Mouse (Mus musculus): Measurements from ENCODE around the gene Il12rb2. TPM values are rescaled to one million over a fixed set of nuclear protein-coding genes. Genes with fewer than 3 reads are reported as not detected.

Gene Il12rb2
- 1 to 10 TPM; 4.4 to 9.0 TPM for total RNA-seq (2023)

DNA sequence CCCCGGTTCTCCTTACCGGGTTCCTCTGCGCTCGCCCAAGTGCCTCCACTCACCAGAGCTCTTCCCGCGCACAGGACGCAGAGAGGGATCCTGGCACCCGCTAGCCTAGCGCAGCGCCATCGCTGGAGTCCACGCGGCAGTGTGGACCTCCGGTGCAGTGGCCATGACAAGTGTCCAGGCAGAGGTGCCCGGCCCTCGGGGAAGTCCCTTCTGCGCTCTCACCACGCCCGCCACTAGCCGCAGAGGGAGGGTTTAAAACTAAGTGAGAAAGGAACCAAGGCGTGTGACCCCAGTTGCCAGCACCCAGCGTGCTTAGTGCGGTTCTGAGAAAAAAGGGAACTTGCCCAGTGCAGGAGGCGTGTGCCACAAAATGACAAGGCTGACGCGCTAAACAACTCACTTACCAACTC is at the start of gene Il12rb2:
TSS of gene Il12rb2 (minus strand) at position 207 of the 410 bp plus-strand sequence.

Other genes starting within 250 kb of the Il12rb2 start
- 100 to 1,000 TPM; 378 to 380 TPM for gene Serbp1, start 138.0 kb downstream of the Il12rb2 start, total RNA-seq (2023)
- gene Il23r, start 115.7 kb upstream of the Il12rb2 start, total RNA-seq (2023) = 1 to 10 TPM in 1 of 2 experiments, under 1 TPM in 1; 0.83 to 1.3 TPM
- gene Tacstd2, start 159.6 kb upstream of the Il12rb2 start, total RNA-seq (2023) = not detected

Data from T-cell, adult 66 days (primary cell).